Mouse (Mus musculus) kidney, adult 2 months (tissue): ENCODE results near the gene Gm6169.

Experiments used
- CTCF ChIP-seq: fragments of 200-500 bp; conservative IDR thresholded peaks from 2 replicates; pipeline ENCODE4 v1.5.1; 2011; ENCODE audit warnings: low read depth, mild to moderate bottlenecking, control low read depth, low read length, moderate library complexity, mixed read lengths; ENCODE audit not compliant: insufficient read depth, insufficient read length
- POLR2A ChIP-seq: fragments of 200-500 bp; IDR thresholded peaks from one replicate; pipeline ENCODE4 v1.6.1; 2011; ENCODE audit warnings: low read depth, low read length, control low read depth

DNA sequence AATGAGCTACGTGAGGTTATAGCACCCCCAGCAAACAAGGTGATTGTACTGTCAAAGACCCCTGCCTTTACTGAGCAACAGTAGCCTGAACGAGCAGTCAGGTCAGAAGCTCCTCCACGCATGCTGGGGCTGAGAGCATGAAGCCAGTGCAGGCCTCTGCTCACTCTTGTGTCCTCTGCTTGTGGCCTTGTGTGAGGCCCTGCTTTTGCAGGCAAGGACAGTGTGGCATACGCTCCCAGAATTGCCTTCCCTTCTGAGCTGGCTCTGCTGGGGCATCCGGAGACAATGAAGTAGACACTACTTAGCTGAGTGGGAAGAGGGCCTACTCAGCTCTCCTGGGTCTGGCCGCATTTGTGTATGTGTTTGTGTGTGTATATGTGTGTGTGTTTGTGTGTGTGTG is 39.3 kb downstream of the Gm6169 start:
- TF ChIP-seq CTCF (no peak), POLR2A (no peak)
